Mouse (Mus musculus) hindbrain, postnatal 0 days (tissue): ENCODE measurements around the gene Trpm2. TPM values are rescaled to one million over a fixed set of nuclear protein-coding genes. Genes with fewer than 3 reads are reported as not detected.

Experiments
- ATAC-seq: fragments of 200-750 bp; cut with Nextera tagmentation; 2 replicates; pipeline ENCODE4 v1.8.0; 2017; ENCODE audit warnings: mild to moderate bottlenecking, moderate TSS enrichment, moderate library complexity
- DNase-seq: peaks from one replicate; pipeline ENCODE4 v3.0.0-alpha.2; 2015; ENCODE audit warnings: low spot score
- H3K27ac ChIP-seq: fragments of 300-500 bp; sonication (generic); 2 replicates; pipeline ENCODE4 v1.5.1; 2014; ENCODE audit warnings: mild to moderate bottlenecking
- H3K27me3 ChIP-seq: fragments of 300-500 bp; sonication (generic); 2 replicates; pipeline ENCODE4 v1.6.1; 2014; ENCODE audit warnings: low read length, mixed read lengths; ENCODE audit not compliant: insufficient read depth
- H3K36me3 ChIP-seq: fragments of 300-500 bp; sonication (generic); 2 replicates; pipeline ENCODE4 v1.6.1; 2014; ENCODE audit warnings: low read length, mixed read lengths; ENCODE audit not compliant: insufficient read depth
- H3K4me1 ChIP-seq: fragments of 300-500 bp; sonication (generic); 2 replicates; pipeline ENCODE4 v1.6.1; 2014; ENCODE audit warnings: antibody characterized with exemption, low read length, mixed read lengths; ENCODE audit not compliant: insufficient read depth
- H3K4me2 ChIP-seq: fragments of 300-500 bp; sonication (generic); 2 replicates; pipeline ENCODE4 v1.6.1; 2014; ENCODE audit warnings: low read depth, mild to moderate bottlenecking, low read length, moderate library complexity, mixed read lengths
- H3K4me3 ChIP-seq: fragments of 300-500 bp; sonication (generic); 2 replicates; pipeline ENCODE4 v1.5.1; 2014; ENCODE audit warnings: low read length
- H3K9ac ChIP-seq: fragments of 300-500 bp; sonication (generic); replicated peaks from 2 replicates; pipeline ENCODE4 v1.6.1; 2014; ENCODE audit warnings: mild to moderate bottlenecking, low read length, moderate library complexity, mixed read lengths
- H3K9me3 ChIP-seq: fragments of 300-500 bp; sonication (generic); 2 replicates; pipeline ENCODE4 v1.6.1; 2016; ENCODE audit warnings: low read length, mixed read lengths
- CTCF ChIP-seq: IDR thresholded peaks from 2 replicates; pipeline ENCODE4 v1.5.1; 2016; ENCODE audit warnings: antibody characterized with exemption, control low read depth, low read depth
- WGBS: fragments of 180-500 bp; shearing (Covaris S2); extraction: QIAGEN DNeasy Blood & Tissue Kit; methylation state at CpG from one replicate; pipeline ENCODE4 v1.1.7; 2014; 5-methylcytosine and 5-hydroxymethylcytosine counted together
- polyA plus RNA-seq: library from polyadenylated mRNA; unstranded; fragments of >200 nt; fragmentation: Nextera tagmentation; extraction: Ambion mirVana; gene quantifications from 2 replicates; pipeline ENCODE4 v1.2.1, GENCODE M21; 2015
- total RNA-seq: library from RNA; depleted of rRNA; stranded (reverse); fragments of >200 nt; gene quantifications from 2 replicates; pipeline ENCODE4 v1.2.3, GENCODE M21; 2014

Trpm2 gene
- total and polyA plus RNA-seq, 2 experiments from 2014 or later = 4.6 to 6.5 TPM

GRCm38 (mm10) chr10:77902894-77903715, 67.3 kb downstream of the Trpm2 start:
- Histone ChIP-seq H3K9me3 (no peaks in the 10 kb centered on the region), H3K27ac (peak overlapping the region; percentile 75), H3K9ac (peak overlapping the region; percentile 75), H3K4me3 (peak overlapping the region; percentile 65), H3K4me1 (peaks cover 7% of the 10 kb centered on the region), H3K36me3 (no peaks in the 10 kb centered on the region), H3K27me3 (no peaks in the 10 kb centered on the region), H3K4me2 (peak overlapping the region; percentile 63)
- ATAC-seq (peak; percentile 89), DNase-seq (peak; percentile 91)
- TF ChIP-seq CTCF = no peak
- 4% methylated on average over 33 of the region's 35 CpGs for WGBS

- H3K4me3 ChIP-seq = peak within 1 kb of the TSS; percentile 65
- WGBS = under 1% methylated on average over 44 of the region's 46 CpGs
- H3K27me3 ChIP-seq = no peaks in the 10 kb centered on the region
- H3K36me3 ChIP-seq = no peaks in the 10 kb centered on the region
- TF ChIP-seq CTCF = peak; percentile 51
- peak within 1 kb of the TSS; percentile 75 for H3K27ac ChIP-seq
- H3K9ac ChIP-seq = peak within 1 kb of the TSS; percentile 75
- peaks cover 7% of the 10 kb centered on the region for H3K4me1 ChIP-seq
- peak; percentile 78 for ATAC-seq
- no peaks in the 10 kb centered on the region for H3K9me3 ChIP-seq
- peak within 1 kb of the TSS; percentile 63 for H3K4me2 ChIP-seq
- DNase-seq = peak; percentile 75
Observed at GRCm38 (mm10) chr10:77902211-77902893, 68.0 kb downstream of the Trpm2 start, which contains the start of gene Lrrc3. TSS of gene Lrrc3 (minus strand) at chr10:77902536.

- peak overlapping the region; percentile 65 for H3K4me3 ChIP-seq
- WGBS = under 1% methylated on average over 14 of the region's 14 CpGs
- peaks cover 7% of the 10 kb centered on the region for H3K4me1 ChIP-seq
- H3K27ac ChIP-seq = peak overlapping the region; percentile 75
- peak; percentile 63 for DNase-seq
- ATAC-seq = peak; percentile 18
- peak overlapping the region; percentile 75 for H3K9ac ChIP-seq
- no peaks in the 10 kb centered on the region for H3K36me3 ChIP-seq
- no peaks in the 10 kb centered on the region for H3K27me3 ChIP-seq
- peak overlapping the region; percentile 63 for H3K4me2 ChIP-seq
- TF ChIP-seq CTCF = no peak
- H3K9me3 ChIP-seq = no peaks in the 10 kb centered on the region
Observed at GRCm38 (mm10) chr10:77901871-77902210, 68.5 kb downstream of the Trpm2 start.

GRCm38 (mm10) chr10:77900903-77901818, 69.2 kb downstream of the Trpm2 start:
- Histone ChIP-seq H3K27ac (peak overlapping the region; percentile 75), H3K4me3 (peak overlapping the region; percentile 65), H3K9ac (peak overlapping the region; percentile 75; the same call in 1 of the 2 replicates), H3K27me3 (no peaks in the 10 kb centered on the region), H3K9me3 (no peaks in the 10 kb centered on the region), H3K4me1 (peaks cover 7% of the 10 kb centered on the region), H3K4me2 (peak overlapping the region; percentile 63), H3K36me3 (no peaks in the 10 kb centered on the region)
- 79% methylated on average over 27 of the region's 27 CpGs for WGBS
- TF ChIP-seq CTCF = no peak
- DNase-seq = no peak
- ATAC-seq = no peak

- WGBS = 66% methylated on average over 7 of the region's 7 CpGs
- H3K9ac ChIP-seq = no peak overlapping the region
Observed at GRCm38 (mm10) chr10:77900126-77900525, 70.2 kb downstream of the Trpm2 start.

GRCm38 (mm10) chr10:77895562-77895961, 74.8 kb downstream of the Trpm2 start:
- DNase-seq = peak; percentile 26
- H3K4me3 ChIP-seq = no peak overlapping the region
- H3K27ac ChIP-seq = peak overlapping the region; percentile 26; the same call in 1 of the 2 replicates
- H3K36me3 ChIP-seq = no peaks in the 10 kb centered on the region
- no peaks in the 10 kb centered on the region for H3K27me3 ChIP-seq
- peak; percentile 25 for TF ChIP-seq CTCF
- H3K9ac ChIP-seq = no peak overlapping the region
- no peaks in the 10 kb centered on the region for H3K4me1 ChIP-seq
- ATAC-seq = peak; percentile 28; the same call in 1 of the 2 replicates
- no peaks in the 10 kb centered on the region for H3K9me3 ChIP-seq
- H3K4me2 ChIP-seq = no peak overlapping the region
- WGBS = 52% methylated on average over 5 of the region's 5 CpGs

More at GRCm38 (mm10) chr10:77900126-77900525, 70.2 kb downstream of the Trpm2 start:
- H3K9me3 ChIP-seq = no peaks in the 10 kb centered on the region
- no peak overlapping the region for H3K4me3 ChIP-seq
- H3K27me3 ChIP-seq = no peaks in the 10 kb centered on the region
- no peak overlapping the region for H3K4me2 ChIP-seq
- H3K36me3 ChIP-seq = no peaks in the 10 kb centered on the region
- H3K27ac ChIP-seq = no peak overlapping the region
- peaks cover 7% of the 10 kb centered on the region for H3K4me1 ChIP-seq
- no peak for DNase-seq
- no peak for ATAC-seq
- no peak for TF ChIP-seq CTCF
